Comparison of ENCODE assay signal across 22 mouse cellular contexts in the genomic region with DNA sequence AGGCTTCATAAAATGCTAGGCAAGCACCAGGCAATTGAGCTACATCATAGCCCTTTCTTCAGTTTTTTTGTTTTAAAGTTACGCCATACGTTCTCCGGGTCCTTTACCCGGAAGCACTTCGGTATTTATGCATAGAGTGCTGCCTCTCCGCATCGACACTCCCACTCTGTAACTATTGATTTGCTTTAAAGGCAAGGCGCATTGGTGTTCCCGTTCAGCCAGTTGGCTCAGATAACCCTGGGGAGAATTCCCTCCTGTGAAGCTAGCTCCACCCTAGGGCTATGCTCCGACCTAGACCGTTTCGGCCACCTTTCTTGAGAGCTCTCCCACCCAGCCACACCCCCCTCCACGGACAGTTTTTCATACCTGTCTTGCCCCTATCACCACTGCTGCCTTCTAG. TPM values are rescaled to one million over a fixed set of nuclear protein-coding genes. Genes with fewer than 3 reads are reported as not detected.
A peak's percentile ranks its signal among the peaks of the same experiment; 100 is the strongest.
DNase-seq lines count a peak whose midpoint lies in the region; ATAC-seq and TF ChIP-seq lines count a peak whose summit lies in the region.
"Had no signal": no experiment of that assay in that cellular context is flagged by ENCODE, and none has a peak within 500 bp of the region (broad histone marks: within the 10 kb centered on the region; RNA-seq: fewer than 3 reads in every experiment).

No protein-coding gene starts in this region.

- no peak for DNase-seq in testis, postnatal 10 days (ENCODE audit: low spot score)
- DNase-seq in left cerebral cortex, postnatal 14 days (ENCODE audit: low spot score in 2 of 2), result no peak
- no peak for DNase-seq in right cerebral cortex, postnatal 14 days
- DNase-seq in embryo, embryonic 10 days (ENCODE audit: low spot score), result no peak
- DNase-seq: adrenal gland, postnatal 10 days; cerebellum, adult 11-12 months; cerebellum, adult 9-10 months; cerebellum, postnatal 25 days; gastrocnemius, postnatal 14 days; heart, adult 2 months; heart, postnatal 14 days had no signal

- no peak for TF ChIP-seq CTCF in testis, adult 2 months (IDR thresholded peaks at IDR 0.05; ENCODE audit: control insufficient read depth, insufficient read depth, insufficient replicate concordance, low read depth, low read length)
- no peak for TF ChIP-seq CTCF in intestine, postnatal 0 days (IDR thresholded peaks at IDR 0.05; ENCODE audit: low read depth)

- no peak overlapping the region for H3K27ac ChIP-seq in testis, adult 2 months (ENCODE audit: control insufficient read depth, insufficient read depth, low read depth, low read length)
- no peak overlapping the region for H3K27ac ChIP-seq in intestine, postnatal 0 days (ENCODE audit: low read depth, low read length)
- no peak overlapping the region for H3K27ac ChIP-seq in stomach, embryonic 15.5 days
- H3K27ac ChIP-seq: embryonic facial prominence, embryonic 13.5 days; forebrain, embryonic 13.5 days; heart, adult 2 months; heart, embryonic 15.5 days; hindbrain, embryonic 10.5 days; hindbrain, embryonic 14.5 days had no signal

- H3K4me3 ChIP-seq in testis, adult 2 months (ENCODE audit: control insufficient read depth, low read depth, low read length), result peak overlapping the region; percentile 7; the same call in 1 of the 2 replicates
- H3K4me3 ChIP-seq in intestine, postnatal 0 days (ENCODE audit: low read depth, low read length), result peak overlapping the region; percentile 13; the same call in 1 of the 2 replicates
- no peak overlapping the region for H3K4me3 ChIP-seq in stomach, embryonic 15.5 days (replicated peaks)
- H3K4me3 ChIP-seq: embryonic facial prominence, embryonic 13.5 days; forebrain, embryonic 13.5 days; heart, adult 2 months; heart, embryonic 15.5 days; hindbrain, embryonic 10.5 days had no signal

- intact Hi-C loops in left cerebral cortex, postnatal 14 days (cut with DNase I), result loop anchor here (5.0 to 10.0 kb wide), 3 partner anchors 298 to 638 kb away; partner anchors contain the start of genes Aig1 and Hivep2

- H3K9me3 ChIP-seq in intestine, postnatal 0 days (ENCODE audit: control insufficient read depth), result no peaks in the 10 kb centered on the region
- H3K9me3 ChIP-seq in stomach, embryonic 15.5 days, result no peaks in the 10 kb centered on the region
- H3K9me3 ChIP-seq: embryonic facial prominence, embryonic 13.5 days; forebrain, embryonic 13.5 days; heart, embryonic 15.5 days; hindbrain, embryonic 10.5 days had no signal

- H3K4me2 ChIP-seq in intestine, postnatal 0 days (replicated peaks; ENCODE audit: low read depth), result peak overlapping the region; percentile 39
- 0 out of 2 replicates have a peak overlapping the region, but pooled peaks have one; percentile 24 for H3K4me2 ChIP-seq in stomach, embryonic 15.5 days
- H3K4me2 ChIP-seq: embryonic facial prominence, embryonic 13.5 days; forebrain, embryonic 13.5 days; heart, embryonic 11.5 days; heart, embryonic 15.5 days; hindbrain, embryonic 14.5 days had no signal

- peak; percentile 51 for ATAC-seq in intestine, postnatal 0 days
- ATAC-seq in stomach, embryonic 15.5 days (ENCODE audit: insufficient read depth, low FRiP score, low read depth), result peak; percentile 50; the same call in 1 of the 2 replicates
- ATAC-seq: forebrain, embryonic 13.5 days; forebrain, postnatal 0 days had no signal

- H3K27me3 ChIP-seq in testis, adult 2 months (ENCODE audit: control insufficient read depth, insufficient read depth, low read length), result no peaks in the 10 kb centered on the region
- no peaks in the 10 kb centered on the region for H3K27me3 ChIP-seq in intestine, postnatal 0 days (replicated peaks; ENCODE audit: control insufficient read depth, insufficient read depth, low read length)
- no peaks in the 10 kb centered on the region for H3K27me3 ChIP-seq in stomach, embryonic 15.5 days (replicated peaks)
- H3K27me3 ChIP-seq: CH12.LX; heart, embryonic 15.5 days had no signal

- peaks cover 14% of the 10 kb centered on the region for H3K4me1 ChIP-seq in testis, adult 2 months (ENCODE audit: control insufficient read depth, insufficient read depth, low read length)
- no peaks in the 10 kb centered on the region for H3K4me1 ChIP-seq in intestine, postnatal 0 days (replicated peaks; ENCODE audit: control insufficient read depth, insufficient read depth, low read length)
- no peaks in the 10 kb centered on the region for H3K4me1 ChIP-seq in stomach, embryonic 15.5 days

- no peak for TF ChIP-seq POLR2A in testis, adult 2 months (IDR thresholded peaks at IDR 0.05; ENCODE audit: control insufficient read depth, low read depth, low read length)

- 41% methylated on average over 13 of the region's 13 CpGs for WGBS in intestine, postnatal 0 days
- 53% methylated on average over 13 of the region's 13 CpGs for WGBS in stomach, embryonic 15.5 days

- H3K36me3 ChIP-seq in testis, adult 2 months (ENCODE audit: control insufficient read depth, insufficient read depth, low read length), result no peaks in the 10 kb centered on the region
- 0 out of 2 replicates have a peak, but pooled peaks cover 6% of the 10 kb centered on the region for H3K36me3 ChIP-seq in intestine, postnatal 0 days (ENCODE audit: control insufficient read depth, insufficient read depth)
- 0 out of 2 replicates have a peak, but pooled peaks cover 5% of the 10 kb centered on the region for H3K36me3 ChIP-seq in stomach, embryonic 15.5 days
- H3K36me3 ChIP-seq: heart, embryonic 15.5 days had no signal

- no peak overlapping the region for H3K9ac ChIP-seq in intestine, postnatal 0 days (ENCODE audit: low read depth, low read length)
- H3K9ac ChIP-seq in stomach, embryonic 15.5 days, result no peak overlapping the region
- H3K9ac ChIP-seq: embryonic facial prominence, embryonic 13.5 days; forebrain, embryonic 13.5 days; forebrain, postnatal 0 days; heart, embryonic 15.5 days; hindbrain, embryonic 14.5 days had no signal

RNA-seq across cellular contexts. Expression of gene Pex3, which starts 13.5 kb away (rescaled TPM):
- polyA plus RNA-seq in testis, adult 2 months (2012; rRNA removed), result 69.8 and 81.8 TPM in 2 replicates
- polyA plus RNA-seq in intestine, postnatal 0 days (2015; fragmentation: Nextera tagmentation; extraction: Ambion mirVana), result 21.5 and 23.8 TPM in 2 replicates
- polyA plus RNA-seq in stomach, embryonic 15.5 days (2015; fragmentation: Nextera tagmentation; extraction: Ambion mirVana), result 19.9 and 21.5 TPM in 2 replicates
- 10 to 100 TPM; 22.7 to 29.1 TPM for total RNA-seq in left cerebral cortex, postnatal 14 days (2021)

RNA-seq across cellular contexts. Expression of gene Adat2, which starts 13.7 kb away (rescaled TPM):
- polyA plus RNA-seq in testis, adult 2 months (2012; rRNA removed), result 20.5 and 21.4 TPM in 2 replicates
- polyA plus RNA-seq in intestine, postnatal 0 days (2015; fragmentation: Nextera tagmentation; extraction: Ambion mirVana), result 2.5 and 3.2 TPM in 2 replicates
- polyA plus RNA-seq in stomach, embryonic 15.5 days (2015; fragmentation: Nextera tagmentation; extraction: Ambion mirVana), result 3.6 and 4.1 TPM in 2 replicates
- total RNA-seq in left cerebral cortex, postnatal 14 days (2021), result 1 to 10 TPM; 7.8 to 8.0 TPM
